Mouse (Mus musculus): ENCODE measurements around the gene Prox1. TPM values are rescaled to one million over a fixed set of nuclear protein-coding genes. Genes with fewer than 3 reads are reported as not detected.

The Prox1 gene
- total RNA-seq, 2 experiments from 2014 or later: 27.5 to 52.3 TPM

- no peak for DNase-seq
These were observed 2.5 kb upstream of the Prox1 start for GRCm38 (mm10) chr1:190172979-190173461.

- DNase-seq: no peak
These were observed 1.9 kb upstream of the Prox1 start for GRCm38 (mm10) chr1:190172311-190172978.

- DNase-seq: no peak
These were observed 1.2 kb upstream of the Prox1 start for GRCm38 (mm10) chr1:190171750-190172149.

- no peak for DNase-seq
These were observed 827 bp upstream of the Prox1 start for GRCm38 (mm10) chr1:190171341-190171740.

- DNase-seq: no peak
These were observed 304 bp upstream of the Prox1 start for GRCm38 (mm10) chr1:190170819-190171216.

DNA sequence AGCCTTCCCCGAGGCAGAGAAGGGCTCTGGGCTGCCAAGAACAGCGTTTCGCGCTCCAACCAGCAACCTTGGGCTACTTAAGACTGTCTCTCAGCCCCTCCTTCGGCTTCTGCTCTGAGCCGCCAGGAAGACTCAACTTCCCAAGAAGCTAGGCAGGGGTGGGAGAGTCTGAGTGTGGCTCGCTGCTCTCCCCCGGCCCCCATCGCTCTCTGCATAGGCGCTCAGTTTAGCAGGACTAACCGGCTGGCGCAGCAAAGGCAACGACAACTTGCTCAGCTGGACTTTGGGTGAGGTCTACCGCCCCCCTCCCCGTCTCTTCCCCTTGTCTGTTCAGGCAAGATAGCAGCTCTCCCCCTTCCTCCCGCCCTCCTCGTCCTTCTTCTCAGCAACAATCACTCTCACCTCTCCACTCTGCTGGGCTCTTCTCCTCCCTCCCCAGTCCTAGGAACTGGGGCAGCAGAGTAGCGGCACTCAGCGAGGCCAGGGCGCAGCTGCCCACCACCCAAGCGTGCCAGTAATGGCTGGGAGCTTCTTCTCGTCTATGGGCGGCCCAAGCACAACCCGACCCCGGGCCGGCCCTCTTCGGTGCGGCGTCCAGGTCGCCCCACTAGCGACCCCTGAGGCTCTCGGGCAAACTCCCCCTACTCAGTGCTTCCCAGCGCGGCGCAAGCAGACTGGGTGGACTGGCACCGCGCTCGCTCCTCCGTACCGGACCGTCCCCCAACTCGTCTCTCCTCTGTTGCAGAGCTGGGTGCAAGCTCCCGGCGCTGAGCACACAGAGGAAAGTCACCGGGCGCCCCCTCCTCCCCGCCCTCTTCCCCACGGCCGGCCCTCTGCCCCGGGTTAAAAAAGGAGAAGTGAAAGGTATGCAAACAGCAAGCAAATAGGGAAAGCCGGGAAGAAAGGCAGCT, 1.5 kb downstream of the Prox1 start:
- DNase-seq: peak; percentile 53 to 59

GRCm38 (mm10) chr1:190168115-190168514, 2.4 kb downstream of the Prox1 start:
- peak; percentile 40 to 54 for DNase-seq

GRCm38 (mm10) chr1:190167609-190168008, 2.9 kb downstream of the Prox1 start:
- no peak for DNase-seq

DNA sequence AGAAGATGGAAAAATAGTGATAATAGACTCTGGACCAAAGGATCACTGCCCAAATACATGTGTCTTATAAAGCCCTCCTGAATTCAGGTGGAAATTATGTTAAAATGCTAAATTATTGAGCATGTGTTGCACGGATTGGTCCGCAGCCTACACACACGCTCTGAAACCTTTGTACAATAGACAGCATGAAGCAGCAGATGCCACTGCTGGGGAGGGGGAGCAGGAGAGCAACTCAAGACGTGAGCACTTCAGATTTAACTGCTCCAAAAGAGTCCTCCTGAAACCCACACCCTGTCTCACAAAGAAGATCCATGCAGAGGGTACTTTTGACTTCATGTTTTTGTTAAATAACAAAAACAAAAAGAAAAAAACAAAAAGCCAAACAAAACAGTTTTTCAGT, 5.0 kb downstream of the Prox1 start:
- no peak for DNase-seq

DNA sequence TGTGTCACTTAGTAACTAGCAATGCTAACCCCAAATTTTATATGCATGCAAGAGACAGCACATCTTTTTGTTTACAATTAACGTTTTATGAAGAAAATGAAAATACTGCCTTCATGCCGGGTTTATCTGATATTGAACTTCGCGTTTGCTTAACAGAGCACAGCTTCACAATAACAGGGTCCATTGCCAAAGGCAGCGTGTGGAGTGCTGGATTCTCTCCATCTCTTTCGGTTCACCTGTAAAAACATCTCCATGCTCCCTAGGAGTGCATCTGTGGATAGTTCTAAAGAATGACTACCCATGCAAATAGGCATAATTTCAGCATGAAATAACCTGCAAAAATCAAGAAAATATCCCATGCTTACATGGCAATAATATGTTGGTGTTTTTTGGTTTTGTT, 7.0 kb downstream of the Prox1 start:
- no peak for DNase-seq

DNA sequence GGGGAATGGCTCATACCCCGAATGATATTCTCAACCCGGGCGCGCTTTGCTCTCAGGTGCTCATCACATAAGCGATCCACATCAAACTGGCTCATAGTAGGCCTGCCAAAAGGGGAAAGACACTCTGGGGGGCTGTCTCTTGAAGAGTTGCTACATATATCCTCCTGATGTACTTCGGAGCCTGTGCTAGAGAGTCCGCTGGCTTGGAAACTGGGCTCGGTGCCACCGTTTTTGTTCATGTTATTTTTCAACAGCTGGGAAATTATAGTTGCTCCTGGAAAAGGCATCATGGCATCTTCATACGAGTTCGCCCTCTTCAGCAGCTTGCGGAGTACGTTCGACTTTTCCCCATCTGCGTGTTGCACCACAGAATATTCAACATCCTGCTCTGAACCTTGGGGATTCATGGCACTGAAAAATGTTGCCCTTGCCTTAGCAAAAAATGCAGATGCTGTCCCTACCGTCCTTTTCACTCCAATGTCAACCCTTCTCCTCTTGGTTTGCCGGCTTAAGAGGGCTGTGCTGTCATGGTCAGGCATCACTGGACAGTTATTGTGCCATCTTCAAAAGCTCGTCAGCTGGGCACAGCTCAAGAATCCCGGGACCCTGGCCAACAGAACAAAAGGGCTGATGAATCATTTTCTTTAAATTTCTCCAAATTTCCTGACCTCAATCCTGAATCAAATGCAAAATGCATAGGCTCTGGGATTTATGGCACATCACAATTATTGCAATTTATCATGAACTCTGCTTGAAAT, 8.6 kb downstream of the Prox1 start:
- DNase-seq: peak; percentile 69 to 71

DNA sequence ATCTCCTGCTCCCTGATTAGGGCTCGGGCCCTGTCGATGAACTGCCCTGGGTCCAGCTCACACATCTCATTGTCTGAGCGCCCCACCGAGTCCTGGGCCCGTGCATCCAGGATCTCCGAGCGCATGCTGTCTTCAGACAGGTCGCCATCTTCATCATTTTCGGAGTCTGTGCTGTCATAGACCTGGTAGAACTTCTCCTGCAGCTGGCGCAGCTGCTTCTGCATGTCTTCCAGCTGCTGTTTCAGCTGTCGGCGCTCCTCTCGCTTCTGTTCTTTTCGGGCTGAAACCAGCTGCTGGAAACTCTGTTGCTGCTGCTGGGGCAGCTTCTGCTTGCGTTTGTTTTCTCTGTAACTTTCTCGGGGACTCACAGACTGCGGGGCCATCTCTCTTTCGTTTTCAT, 9.2 kb downstream of the Prox1 start:
- DNase-seq: no peak

- DNase-seq: no peak
These were observed 11.1 kb downstream of the Prox1 start for GRCm38 (mm10) chr1:190159457-190159856.

GRCm38 (mm10) chr1:190155751-190156150, 14.8 kb downstream of the Prox1 start:
- DNase-seq: no peak

GRCm38 (mm10) chr1:190155021-190155420, 15.5 kb downstream of the Prox1 start:
- no peak for DNase-seq

GRCm38 (mm10) chr1:190154292-190154691, 16.2 kb downstream of the Prox1 start:
- no peak for DNase-seq

DNA sequence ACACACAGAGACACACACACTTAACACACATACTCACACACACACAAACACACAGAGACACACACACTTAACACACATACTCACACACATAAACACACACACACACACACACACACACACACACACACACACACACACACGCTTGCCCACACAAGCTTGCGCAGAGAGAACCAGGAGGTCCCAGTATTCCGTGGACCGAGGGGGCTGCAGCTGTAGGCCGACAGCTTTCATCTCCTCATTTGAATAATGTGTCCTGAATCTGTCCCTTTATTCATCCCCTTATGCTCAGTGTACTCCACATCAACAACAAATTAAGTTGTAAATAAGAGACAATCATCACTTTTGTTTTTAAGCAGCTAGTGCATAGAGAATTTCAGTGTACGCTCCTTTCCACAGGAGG, 17.9 kb downstream of the Prox1 start:
- no peak for DNase-seq

- DNase-seq: no peak
These were observed 21.2 kb downstream of the Prox1 start for GRCm38 (mm10) chr1:190149233-190149741.

DNA sequence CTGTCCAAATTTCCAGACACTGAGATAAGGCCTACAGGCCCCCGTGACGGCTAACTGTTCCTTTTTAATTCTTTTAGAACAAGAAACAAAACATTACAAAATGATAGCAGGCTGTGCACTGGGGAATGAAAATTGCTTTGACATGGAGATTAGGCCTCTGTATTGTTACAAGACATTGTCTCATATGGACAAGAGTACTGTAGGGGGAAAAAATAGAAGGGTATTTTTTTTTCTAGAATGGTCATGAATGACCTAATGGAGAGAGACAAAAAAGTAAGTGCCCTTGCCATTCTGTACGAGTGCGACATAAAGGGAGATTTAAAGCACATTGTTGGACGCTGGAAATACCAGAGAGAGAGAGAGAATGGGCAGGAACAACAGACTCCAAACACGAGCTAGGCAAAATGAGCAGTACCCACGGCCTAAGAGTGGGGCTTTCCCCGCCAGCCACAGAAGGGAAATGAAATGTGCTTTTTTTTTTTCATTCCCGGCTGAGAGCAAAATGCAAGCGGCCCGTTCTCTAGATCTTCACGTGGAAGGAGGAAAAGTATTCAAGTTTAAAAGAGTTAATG, 21.8 kb downstream of the Prox1 start:
- DNase-seq: no peak

DNA sequence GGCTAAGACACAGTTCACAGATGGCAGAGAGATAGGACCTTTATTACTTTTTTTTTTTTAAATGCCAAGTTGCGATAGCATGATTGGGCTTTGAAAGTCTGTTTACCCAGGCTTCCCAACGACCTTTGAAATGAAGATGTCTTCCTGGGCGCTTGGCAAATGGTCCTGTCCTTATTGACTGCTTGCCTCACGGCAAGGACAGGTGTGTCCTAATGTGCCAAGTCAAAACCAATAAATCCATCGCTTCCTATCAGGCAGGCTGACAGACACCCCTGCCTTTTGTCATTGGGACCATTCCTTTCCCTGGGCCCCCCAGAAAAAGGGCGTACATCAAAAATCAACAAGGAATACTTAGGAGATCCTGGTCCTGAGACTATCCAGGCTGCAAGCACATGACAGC, 22.7 kb downstream of the Prox1 start:
- DNase-seq: no peak

DNA sequence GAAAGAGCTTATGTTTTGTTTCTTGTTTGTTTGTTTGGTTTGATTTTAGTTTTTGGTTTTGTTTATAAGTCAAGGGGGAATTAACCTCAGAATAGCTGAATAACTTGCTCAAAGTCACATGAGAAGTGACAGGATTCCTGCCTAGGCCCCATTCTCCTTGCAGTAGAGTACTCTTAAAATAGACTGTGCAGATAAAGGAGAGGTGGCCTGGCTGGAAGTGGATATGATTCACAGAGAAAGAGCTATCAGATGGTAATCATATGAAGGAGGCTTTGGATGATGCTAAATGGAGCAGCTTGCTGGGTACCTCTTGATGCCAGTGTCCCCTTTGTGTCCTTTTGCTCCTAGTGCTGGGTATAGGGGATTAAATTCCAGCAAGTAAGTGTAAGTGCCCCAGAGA, 26.1 kb downstream of the Prox1 start:
- no peak for DNase-seq

DNA sequence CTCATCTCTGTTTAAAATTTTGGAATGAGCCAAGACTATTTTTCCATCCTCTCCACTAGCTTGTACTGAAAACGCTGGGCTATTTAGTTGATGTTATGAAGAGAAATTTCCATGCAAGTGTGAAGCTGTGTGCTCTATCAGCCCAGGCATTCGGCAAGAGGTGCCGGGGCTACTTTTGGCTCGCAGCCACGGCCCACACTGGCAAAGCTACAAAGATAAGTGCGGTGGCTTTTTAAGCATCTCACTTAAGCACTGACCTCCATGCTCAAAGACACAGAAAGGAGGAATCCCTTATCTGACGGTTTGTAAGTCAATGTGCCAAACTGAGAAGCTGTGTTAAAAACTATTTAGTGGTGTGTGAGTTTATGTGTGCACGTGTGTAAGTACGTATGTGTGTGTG, 26.9 kb downstream of the Prox1 start:
- no peak for DNase-seq

Data from adrenal gland, postnatal 36 days (tissue).